Mouse (Mus musculus): ENCODE measurements around the gene Prl2c1. TPM values are rescaled to one million over a fixed set of nuclear protein-coding genes. Genes with fewer than 3 reads are reported as not detected.
"Not testable (repeated sequence)": the region's sequence is repeated elsewhere in the genome, so short reads cannot be mapped to it uniquely, and the experiment has no call there.

Gene Prl2c1
- not detected in 2 replicates for polyA plus RNA-seq (2015; fragmentation: Nextera tagmentation; extraction: Ambion mirVana)

- no peak within 1 kb of the TSS for H3K27ac ChIP-seq (ENCODE audit: low read depth, low read length)
- H3K9me3 ChIP-seq (ENCODE audit: control insufficient read depth): no peaks in the 10 kb centered on the region
- H3K9ac ChIP-seq (ENCODE audit: low read depth, low read length): no peak within 1 kb of the TSS
- H3K4me3 ChIP-seq (ENCODE audit: low read depth, low read length): no peak within 1 kb of the TSS
- H3K27me3 ChIP-seq (replicated peaks; ENCODE audit: control insufficient read depth, insufficient read depth, low read length): no peaks in the 10 kb centered on the region
- TF ChIP-seq CTCF (IDR thresholded peaks at IDR 0.05; ENCODE audit: low read depth): no peak
- no peaks in the 10 kb centered on the region for H3K4me1 ChIP-seq (replicated peaks; ENCODE audit: control insufficient read depth, insufficient read depth, low read length)
- H3K4me2 ChIP-seq (replicated peaks; ENCODE audit: low read depth): no peak within 1 kb of the TSS
- WGBS: 88% methylated on average over 3 of the region's 3 CpGs
- no peaks in the 10 kb centered on the region for H3K36me3 ChIP-seq (ENCODE audit: control insufficient read depth, insufficient read depth)
- ATAC-seq: no peak
Observed at GRCm38 (mm10) chr13:27849042-27849441, at the start of gene Prl2c1. Prl2c1 (plus strand) TSS chr13:27849342.

DNA sequence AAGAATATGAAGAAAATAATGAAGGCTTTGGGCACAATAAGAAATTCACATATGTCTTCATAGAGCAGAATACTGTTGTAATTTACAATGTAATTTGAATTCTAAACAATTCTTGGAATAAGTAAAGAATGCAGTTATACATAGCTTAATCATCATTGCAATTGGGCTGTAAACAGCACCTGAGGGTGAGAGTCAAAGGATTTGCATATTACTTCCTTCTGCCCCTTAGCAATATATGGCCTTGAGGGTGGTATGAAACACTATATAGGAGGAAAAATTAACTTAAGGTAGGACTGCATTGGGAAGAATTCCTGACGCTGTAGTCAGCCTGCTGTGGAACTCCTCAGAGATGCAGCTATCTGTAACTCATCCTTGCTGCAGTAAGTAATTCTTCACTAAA, 47.8 kb upstream of the Prl2c1 start, which contains the start of gene Prl2a1:
Gene Prl2a1, plus strand, starts transcription at position 301 of the 400 bp plus-strand sequence.
- Histone ChIP-seq H3K27ac (ENCODE audit: low read depth, low read length) (no peak within 1 kb of the TSS), H3K4me1 (replicated peaks; ENCODE audit: control insufficient read depth, insufficient read depth, low read length) (no peaks in the 10 kb centered on the region), H3K27me3 (replicated peaks; ENCODE audit: control insufficient read depth, insufficient read depth, low read length) (no peaks in the 10 kb centered on the region), H3K9me3 (ENCODE audit: control insufficient read depth) (no peaks in the 10 kb centered on the region), H3K36me3 (ENCODE audit: control insufficient read depth, insufficient read depth) (no peaks in the 10 kb centered on the region), H3K4me3 (ENCODE audit: low read depth, low read length) (no peak within 1 kb of the TSS), H3K4me2 (replicated peaks; ENCODE audit: low read depth) (no peak within 1 kb of the TSS), H3K9ac (ENCODE audit: low read depth, low read length) (no peak within 1 kb of the TSS)
- WGBS: 82% methylated on average over 1 of the region's 1 CpGs
- no peak for ATAC-seq
- TF ChIP-seq CTCF (IDR thresholded peaks at IDR 0.05; ENCODE audit: low read depth): no peak

DNA sequence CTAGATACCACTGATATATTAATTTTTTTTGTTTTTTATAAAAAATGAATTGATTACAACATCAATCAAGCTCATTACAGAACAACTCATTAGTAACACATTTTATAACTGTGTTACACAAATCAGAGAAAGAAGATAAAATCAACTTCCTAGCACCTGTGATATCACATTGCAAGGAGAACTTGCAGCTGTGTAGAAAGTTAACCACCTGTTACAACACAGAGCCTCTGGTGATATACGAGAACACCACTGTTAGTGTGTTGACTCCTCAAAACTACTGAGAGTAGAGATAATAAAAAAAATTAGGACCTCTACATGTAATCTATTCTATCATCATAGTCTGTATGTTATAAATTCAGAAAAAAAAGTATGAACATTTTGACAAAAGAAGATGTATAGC, 46.4 kb upstream of the Prl2c1 start:
- TF ChIP-seq CTCF (IDR thresholded peaks at IDR 0.05; ENCODE audit: low read depth): no peak
- H3K9me3 ChIP-seq (ENCODE audit: control insufficient read depth): no peaks in the 10 kb centered on the region
- WGBS: 77% methylated on average over 1 of the region's 1 CpGs
- no peak overlapping the region for H3K4me3 ChIP-seq (ENCODE audit: low read depth, low read length)
- H3K27ac ChIP-seq (ENCODE audit: low read depth, low read length): no peak overlapping the region
- no peak overlapping the region for H3K9ac ChIP-seq (ENCODE audit: low read depth, low read length)
- ATAC-seq: no peak
- H3K27me3 ChIP-seq (replicated peaks; ENCODE audit: control insufficient read depth, insufficient read depth, low read length): no peaks in the 10 kb centered on the region
- H3K4me2 ChIP-seq (replicated peaks; ENCODE audit: low read depth): no peak overlapping the region
- H3K4me1 ChIP-seq (replicated peaks; ENCODE audit: control insufficient read depth, insufficient read depth, low read length): no peaks in the 10 kb centered on the region
- no peaks in the 10 kb centered on the region for H3K36me3 ChIP-seq (ENCODE audit: control insufficient read depth, insufficient read depth)

- H3K9ac ChIP-seq (ENCODE audit: low read depth, low read length); H3K36me3 ChIP-seq (ENCODE audit: control insufficient read depth, insufficient read depth); H3K27ac ChIP-seq (ENCODE audit: low read depth, low read length); H3K27me3 ChIP-seq (replicated peaks; ENCODE audit: control insufficient read depth, insufficient read depth, low read length); H3K9me3 ChIP-seq (ENCODE audit: control insufficient read depth); H3K4me2 ChIP-seq (replicated peaks; ENCODE audit: low read depth); H3K4me1 ChIP-seq (replicated peaks; ENCODE audit: control insufficient read depth, insufficient read depth, low read length); H3K4me3 ChIP-seq (ENCODE audit: low read depth, low read length); ATAC-seq: not testable (repeated sequence)
- WGBS: 89% methylated on average over 2 of the region's 2 CpGs
Observed at GRCm38 (mm10) chr13:27904236-27904635, 55.1 kb downstream of the Prl2c1 start.

Other genes with a start within 250 kb of the Prl2c1 start
- gene Prl7b1, start 238.8 kb upstream of the Prl2c1 start, polyA plus RNA-seq (2015; fragmentation: Nextera tagmentation; extraction: Ambion mirVana): not detected in 2 replicates
- gene Prl7a1, start 206.8 kb upstream of the Prl2c1 start, polyA plus RNA-seq (2015; fragmentation: Nextera tagmentation; extraction: Ambion mirVana): not detected in 2 replicates
- gene Prl7a2, start 181.3 kb upstream of the Prl2c1 start, polyA plus RNA-seq (2015; fragmentation: Nextera tagmentation; extraction: Ambion mirVana): not detected in 2 replicates
- gene Prl7d1, start 132.6 kb upstream of the Prl2c1 start, polyA plus RNA-seq (2015; fragmentation: Nextera tagmentation; extraction: Ambion mirVana): not detected in 2 replicates
- not detected in 2 replicates for gene Prl7c1, start 68.5 kb upstream of the Prl2c1 start, polyA plus RNA-seq (2015; fragmentation: Nextera tagmentation; extraction: Ambion mirVana)
- gene Prl2a1, start 47.7 kb upstream of the Prl2c1 start, polyA plus RNA-seq (2015; fragmentation: Nextera tagmentation; extraction: Ambion mirVana): not detected in 2 replicates
- gene Prl4a1, start 166.9 kb downstream of the Prl2c1 start, polyA plus RNA-seq (2015; fragmentation: Nextera tagmentation; extraction: Ambion mirVana): not detected in 2 replicates

Measured in intestine, postnatal 0 days (tissue).